Mouse (Mus musculus): Measurements from ENCODE around the gene Bspry. TPM values are rescaled to one million over a fixed set of nuclear protein-coding genes. Genes with fewer than 3 reads are reported as not detected.
A peak's percentile ranks its signal among the peaks of the same experiment; 100 is the strongest.

The Bspry gene
- polyA plus RNA-seq, 1 experiment from 2014 or later: 31.7 TPM

GRCm38 (mm10) chr4:62485450-62486161, 5.8 kb downstream of the Bspry start:
- H3K27me3 ChIP-seq (replicated peaks): no peaks in the 10 kb centered on the region
- 78% methylated on average over 8 of the region's 8 CpGs for WGBS
- H3K4me1 ChIP-seq (replicated peaks): 0 out of 2 replicates have a peak, but pooled peaks cover 2% of the 10 kb centered on the region
- no peaks in the 10 kb centered on the region for H3K36me3 ChIP-seq
- H3K9me3 ChIP-seq: no peaks in the 10 kb centered on the region
- H3K4me2 ChIP-seq (replicated peaks): no peak overlapping the region
- H3K27ac ChIP-seq: no peak overlapping the region
- peak; percentile 32; the same call in 1 of the 2 replicates for ATAC-seq
- H3K4me3 ChIP-seq (replicated peaks): no peak overlapping the region
- H3K9ac ChIP-seq: no peak overlapping the region

DNA sequence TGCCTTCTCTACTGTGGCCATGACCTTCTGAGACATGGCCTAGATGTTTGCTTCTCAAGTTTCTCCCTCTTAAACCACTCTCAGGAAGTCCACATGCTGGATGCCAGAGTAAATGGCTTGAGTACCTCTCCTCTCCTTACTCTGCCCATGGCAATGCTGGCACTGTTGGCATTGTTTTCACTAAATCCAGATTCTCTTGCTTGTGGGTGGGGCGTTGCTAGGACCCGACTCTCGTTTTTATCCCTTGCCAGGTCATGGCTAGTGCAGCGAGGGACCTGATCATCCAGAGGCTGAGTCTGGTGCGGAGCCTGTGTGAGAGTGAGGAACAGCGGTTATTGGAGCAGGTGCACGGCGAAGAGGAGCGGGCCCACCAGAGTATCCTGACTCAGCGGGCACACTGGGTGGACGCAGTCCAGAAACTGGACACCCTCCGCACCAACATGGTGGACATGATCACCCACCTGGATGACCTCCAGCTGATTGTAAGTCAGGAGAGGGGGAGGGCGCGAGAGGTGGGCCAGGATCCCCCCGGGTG, 6.4 kb downstream of the Bspry start:
- WGBS: 90% methylated on average over 15 of the region's 15 CpGs
- Histone ChIP-seq H3K4me1 (replicated peaks) (no peaks in the 10 kb centered on the region), H3K9me3 (no peaks in the 10 kb centered on the region), H3K9ac (no peak overlapping the region), H3K27ac (no peak overlapping the region), H3K4me2 (replicated peaks) (no peak overlapping the region), H3K4me3 (replicated peaks) (no peak overlapping the region), H3K36me3 (no peaks in the 10 kb centered on the region), H3K27me3 (replicated peaks) (no peaks in the 10 kb centered on the region)
- ATAC-seq: no peak

- Histone ChIP-seq H3K4me2 (replicated peaks) (no peak overlapping the region), H3K9ac (no peak overlapping the region), H3K4me1 (replicated peaks) (no peaks in the 10 kb centered on the region), H3K4me3 (replicated peaks) (no peak overlapping the region), H3K9me3 (no peaks in the 10 kb centered on the region), H3K27me3 (replicated peaks) (no peaks in the 10 kb centered on the region), H3K36me3 (no peaks in the 10 kb centered on the region), H3K27ac (no peak overlapping the region)
- 89% methylated on average over 5 of the region's 5 CpGs for WGBS
- no peak for ATAC-seq
These were observed 7.3 kb downstream of the Bspry start for GRCm38 (mm10) chr4:62487172-62487571.

GRCm38 (mm10) chr4:62487914-62488313, 8.1 kb downstream of the Bspry start:
- Histone ChIP-seq H3K4me3 (replicated peaks) (no peak overlapping the region), H3K4me2 (replicated peaks) (no peak overlapping the region), H3K36me3 (no peaks in the 10 kb centered on the region), H3K27ac (no peak overlapping the region), H3K9me3 (no peaks in the 10 kb centered on the region), H3K4me1 (replicated peaks) (no peaks in the 10 kb centered on the region), H3K27me3 (replicated peaks) (no peaks in the 10 kb centered on the region), H3K9ac (no peak overlapping the region)
- ATAC-seq: no peak
- 85% methylated on average over 2 of the region's 2 CpGs for WGBS

DNA sequence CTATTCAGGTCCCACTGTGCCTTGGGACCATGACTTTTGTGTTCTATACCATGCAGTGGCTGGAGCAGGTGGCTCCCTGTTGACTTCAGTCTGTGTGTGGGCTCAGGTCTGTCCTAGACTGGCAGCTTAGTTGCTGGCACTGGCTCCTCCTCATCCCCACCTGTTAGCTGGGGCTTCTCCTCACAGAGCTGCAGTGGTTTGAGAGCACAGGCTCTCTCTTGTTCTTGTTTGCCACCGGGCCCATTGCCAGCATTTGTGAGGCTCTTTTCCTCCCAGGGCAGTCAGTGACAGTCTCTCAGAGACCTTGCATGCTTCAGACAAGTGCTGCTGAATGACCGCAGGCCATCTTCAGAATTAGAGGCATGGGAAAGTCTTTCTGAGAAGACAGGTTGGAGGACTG, 12.8 kb downstream of the Bspry start:
- no peaks in the 10 kb centered on the region for H3K27me3 ChIP-seq (replicated peaks)
- ATAC-seq: no peak

GRCm38 (mm10) chr4:62494230-62494629, 14.4 kb downstream of the Bspry start:
- 72% methylated on average over 9 of the region's 9 CpGs for WGBS
- Histone ChIP-seq H3K36me3 (peaks cover 14% of the 10 kb centered on the region), H3K27me3 (replicated peaks) (no peaks in the 10 kb centered on the region), H3K4me1 (replicated peaks) (no peaks in the 10 kb centered on the region), H3K4me2 (replicated peaks) (no peak overlapping the region), H3K9ac (no peak overlapping the region), H3K27ac (no peak overlapping the region), H3K4me3 (replicated peaks) (no peak overlapping the region), H3K9me3 (no peaks in the 10 kb centered on the region)
- ATAC-seq: no peak

More for the DNA sequence above, 12.8 kb downstream of the Bspry start:
- H3K4me1 ChIP-seq (replicated peaks): no peaks in the 10 kb centered on the region
- 79% methylated on average over 2 of the region's 2 CpGs for WGBS
- peaks cover 1% of the 10 kb centered on the region; the same call in 1 of the 2 replicates for H3K36me3 ChIP-seq
- no peak overlapping the region for H3K4me2 ChIP-seq (replicated peaks)
- H3K4me3 ChIP-seq (replicated peaks): no peak overlapping the region
- H3K27ac ChIP-seq: no peak overlapping the region
- H3K9me3 ChIP-seq: no peaks in the 10 kb centered on the region
- no peak overlapping the region for H3K9ac ChIP-seq

- H3K36me3 ChIP-seq: peaks cover 21% of the 10 kb centered on the region
- WGBS: 71% methylated on average over 8 of the region's 8 CpGs
- H3K4me2 ChIP-seq (replicated peaks): no peak overlapping the region
- no peaks in the 10 kb centered on the region for H3K9me3 ChIP-seq
- no peak overlapping the region for H3K9ac ChIP-seq
- H3K4me1 ChIP-seq (replicated peaks): 0 out of 2 replicates have a peak, but pooled peaks cover 9% of the 10 kb centered on the region
- ATAC-seq: no peak
- no peak overlapping the region for H3K27ac ChIP-seq
- no peak overlapping the region for H3K4me3 ChIP-seq (replicated peaks)
- no peaks in the 10 kb centered on the region for H3K27me3 ChIP-seq (replicated peaks)
These were observed 16.1 kb downstream of the Bspry start for GRCm38 (mm10) chr4:62495946-62496345.

- H3K27me3 ChIP-seq (replicated peaks): no peaks in the 10 kb centered on the region
- ATAC-seq: no peak
- H3K4me2 ChIP-seq (replicated peaks): no peak overlapping the region
- 60% methylated on average over 8 of the region's 8 CpGs for WGBS
- H3K36me3 ChIP-seq: peaks cover 21% of the 10 kb centered on the region
- H3K4me3 ChIP-seq (replicated peaks): no peak overlapping the region
- H3K9ac ChIP-seq: no peak overlapping the region
- H3K4me1 ChIP-seq (replicated peaks): 0 out of 2 replicates have a peak, but pooled peaks cover 9% of the 10 kb centered on the region
- no peaks in the 10 kb centered on the region for H3K9me3 ChIP-seq
- no peak overlapping the region for H3K27ac ChIP-seq
These were observed 17.0 kb downstream of the Bspry start for GRCm38 (mm10) chr4:62496815-62497214.

DNA sequence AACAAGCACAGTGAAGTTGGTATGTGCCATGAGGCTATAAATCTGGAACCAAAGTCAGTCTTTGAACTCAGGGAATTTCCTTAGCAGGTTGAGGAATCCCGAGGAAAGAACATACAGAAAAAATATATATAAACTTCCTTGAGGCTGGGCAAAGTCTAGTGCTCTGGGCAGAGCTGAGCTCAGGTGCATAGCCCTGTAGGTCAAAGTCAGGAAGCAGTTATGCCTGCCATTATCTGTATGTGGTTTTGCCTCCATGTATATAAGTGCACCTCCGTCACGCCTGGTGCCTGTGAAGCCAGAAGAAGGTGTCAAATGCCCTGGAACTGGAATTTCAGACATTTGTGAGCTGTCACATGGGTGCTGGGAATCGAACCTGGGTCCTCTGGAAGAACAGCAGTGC, 20.9 kb downstream of the Bspry start:
- Histone ChIP-seq H3K4me2 (replicated peaks) (peak overlapping the region; percentile 72), H3K4me1 (replicated peaks) (0 out of 2 replicates have a peak, but pooled peaks cover 9% of the 10 kb centered on the region), H3K27ac (0 out of 2 replicates have a peak overlapping the region, but pooled peaks have one; percentile 33), H3K4me3 (replicated peaks) (peak overlapping the region; percentile 86), H3K9ac (no peak overlapping the region), H3K9me3 (no peaks in the 10 kb centered on the region), H3K36me3 (peaks cover 21% of the 10 kb centered on the region), H3K27me3 (replicated peaks) (no peaks in the 10 kb centered on the region)
- 63% methylated on average over 4 of the region's 4 CpGs for WGBS
- peak; percentile 41 for ATAC-seq

DNA sequence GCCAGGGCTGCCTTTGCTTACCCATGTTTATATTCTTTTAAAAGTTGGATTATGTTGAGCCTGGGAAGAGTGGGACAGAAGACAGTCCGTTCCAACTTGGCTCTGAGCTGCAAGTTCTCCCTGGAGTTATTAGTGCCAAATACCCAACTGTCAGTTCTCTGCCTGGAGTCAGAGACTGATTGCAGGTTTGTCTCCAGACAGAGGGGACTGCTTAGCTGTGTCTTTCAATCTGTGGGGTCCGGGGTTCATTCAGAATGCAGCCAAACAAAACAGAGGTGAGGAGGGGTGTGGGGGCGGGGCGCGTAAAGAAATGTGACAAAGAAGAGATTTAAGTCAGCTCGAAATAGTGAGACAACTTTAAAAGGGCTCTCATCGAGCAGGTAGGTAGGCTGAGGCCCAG, 21.7 kb downstream of the Bspry start:
- peak overlapping the region; percentile 86 for H3K4me3 ChIP-seq (replicated peaks)
- H3K36me3 ChIP-seq: peaks cover 21% of the 10 kb centered on the region
- WGBS: 3% methylated on average over 7 of the region's 7 CpGs
- peak overlapping the region; percentile 86 for H3K9ac ChIP-seq
- ATAC-seq: peak; percentile 1; the same call in 1 of the 2 replicates
- H3K27me3 ChIP-seq (replicated peaks): no peaks in the 10 kb centered on the region
- peak overlapping the region; percentile 72 for H3K4me2 ChIP-seq (replicated peaks)
- H3K9me3 ChIP-seq: no peaks in the 10 kb centered on the region
- H3K4me1 ChIP-seq (replicated peaks): 0 out of 2 replicates have a peak, but pooled peaks cover 9% of the 10 kb centered on the region
- peak overlapping the region; percentile 93 for H3K27ac ChIP-seq

DNA sequence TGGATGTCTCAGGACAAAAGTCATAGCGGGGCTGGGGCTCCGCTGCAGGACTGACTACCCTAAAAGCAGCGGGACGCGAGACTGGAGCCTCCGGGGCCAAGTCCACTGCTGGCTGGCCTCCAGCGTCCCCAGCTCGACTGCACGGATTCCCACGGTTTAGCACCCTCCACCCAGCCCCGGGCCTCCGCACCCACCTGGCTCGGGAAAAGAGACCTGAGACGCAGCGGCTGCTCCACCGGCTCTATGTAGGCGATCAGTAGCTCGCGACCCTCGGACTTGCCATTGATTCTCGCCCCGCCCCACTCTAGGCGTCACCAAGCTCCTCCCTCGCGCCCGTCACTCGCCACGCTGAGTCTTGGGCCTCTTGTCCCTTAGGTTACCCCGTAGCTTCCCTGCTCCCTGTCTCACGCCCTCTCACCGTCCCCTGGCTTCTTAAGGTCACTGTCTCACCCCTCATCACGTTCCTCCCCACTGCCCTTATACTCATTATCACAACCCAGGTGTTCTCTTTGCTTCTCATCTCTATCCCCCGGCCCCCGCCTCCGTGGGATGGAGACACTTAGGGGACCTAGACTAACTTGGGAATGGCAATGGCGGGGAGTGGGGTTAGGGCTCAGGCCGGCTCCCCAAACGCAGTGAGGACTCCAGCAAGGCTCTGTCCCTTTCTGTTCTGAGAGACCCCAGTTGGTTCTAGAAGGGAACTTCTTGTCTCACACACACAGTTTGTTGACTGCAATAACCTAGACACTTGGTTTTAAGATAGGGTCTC, 22.3 kb downstream of the Bspry start:
- Histone ChIP-seq H3K27ac (peak overlapping the region; percentile 93), H3K9ac (peak overlapping the region; percentile 86), H3K36me3 (peaks cover 21% of the 10 kb centered on the region), H3K9me3 (no peaks in the 10 kb centered on the region), H3K4me2 (replicated peaks) (peak overlapping the region; percentile 72), H3K4me1 (replicated peaks) (0 out of 2 replicates have a peak, but pooled peaks cover 9% of the 10 kb centered on the region), H3K4me3 (replicated peaks) (peak overlapping the region; percentile 86), H3K27me3 (replicated peaks) (no peaks in the 10 kb centered on the region)
- WGBS: 1% methylated on average over 38 of the region's 38 CpGs
- peak; percentile 89 for ATAC-seq

DNA sequence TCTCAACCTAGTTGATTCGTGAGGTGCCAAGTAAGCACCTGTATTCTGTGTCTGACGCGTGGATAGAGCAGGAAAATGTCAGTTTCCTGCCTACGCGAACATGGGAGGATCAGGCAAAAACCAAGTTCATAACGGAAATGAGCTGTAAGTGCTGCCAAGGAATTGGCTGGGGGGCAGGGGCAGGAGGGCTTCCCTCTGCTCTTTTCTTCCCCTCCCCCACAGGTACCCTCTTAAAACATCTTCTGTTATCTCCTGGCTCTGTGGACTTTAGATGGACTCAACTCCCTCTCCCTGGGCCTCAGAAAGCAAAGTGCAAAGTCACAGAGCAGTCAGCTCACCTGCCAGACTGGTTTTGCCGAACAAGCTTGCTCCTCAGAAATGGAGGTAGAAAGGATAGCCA, 23.1 kb downstream of the Bspry start:
- Histone ChIP-seq H3K36me3 (peaks cover 20% of the 10 kb centered on the region), H3K9ac (no peak overlapping the region), H3K4me2 (replicated peaks) (peak overlapping the region; percentile 72), H3K27ac (peak overlapping the region; percentile 93), H3K9me3 (no peaks in the 10 kb centered on the region), H3K4me1 (replicated peaks) (0 out of 2 replicates have a peak, but pooled peaks cover 9% of the 10 kb centered on the region), H3K27me3 (replicated peaks) (no peaks in the 10 kb centered on the region), H3K4me3 (replicated peaks) (no peak overlapping the region; the same call in 1 of the 2 replicates)
- ATAC-seq: peak; percentile 65
- 45% methylated on average over 7 of the region's 7 CpGs for WGBS
